ENCODE assay signal across 8 mouse cellular contexts in genomic region chr17:14203121-14203941, GRCm38 (mm10). TPM values are rescaled to one million over a fixed set of nuclear protein-coding genes. Genes with fewer than 3 reads are reported as not detected.
A peak's percentile ranks its signal among the peaks of the same experiment; 100 is the strongest.
DNase-seq lines count a peak whose midpoint lies in the region; ATAC-seq and TF ChIP-seq lines count a peak whose summit lies in the region.

No protein-coding gene starts in this region.

- DNase-seq in adrenal gland, postnatal 10 days = peak; percentile 42
- DNase-seq in adrenal gland, adult 8-10 months = no peak
- DNase-seq in embryo, embryonic 10 days (ENCODE audit: low spot score) = peak; percentile 68
- DNase-seq in heart, embryonic 10.5 days (ENCODE audit: low spot score) = peak; percentile 84
- peak; percentile 64 for DNase-seq in liver
- DNase-seq in midbrain, postnatal 0 days (ENCODE audit: low spot score) = peak; percentile 52
- peak; percentile 60 for DNase-seq in urinary bladder, postnatal 14 days (ENCODE audit: low spot score)

- TF ChIP-seq CTCF in midbrain, postnatal 0 days (IDR thresholded peaks at IDR 0.05) = no peak

- H3K4me1 ChIP-seq in heart, embryonic 10.5 days = peaks cover 33% of the 10 kb centered on the region
- peaks cover 24% of the 10 kb centered on the region for H3K4me1 ChIP-seq in kidney, embryonic 14.5 days (ENCODE audit: control insufficient read depth, insufficient read depth, low read length)
- H3K4me1 ChIP-seq in midbrain, postnatal 0 days (ENCODE audit: insufficient read depth, low read length) = no peaks in the 10 kb centered on the region; the same call in 1 of the 2 replicates

- H3K9ac ChIP-seq in kidney, embryonic 14.5 days (ENCODE audit: low read depth, low read length) = peak overlapping the region; percentile 85
- peak overlapping the region; percentile 83 for H3K9ac ChIP-seq in midbrain, postnatal 0 days (replicated peaks; ENCODE audit: low read length, poor library complexity, severe bottlenecking)

- H3K9me3 ChIP-seq in heart, embryonic 10.5 days = no peaks in the 10 kb centered on the region
- no peaks in the 10 kb centered on the region for H3K9me3 ChIP-seq in kidney, embryonic 14.5 days (ENCODE audit: control insufficient read depth, low read length)
- no peaks in the 10 kb centered on the region for H3K9me3 ChIP-seq in midbrain, postnatal 0 days (ENCODE audit: low read length)

- H3K36me3 ChIP-seq in heart, embryonic 10.5 days = no peaks in the 10 kb centered on the region
- peaks cover 5% of the 10 kb centered on the region for H3K36me3 ChIP-seq in kidney, embryonic 14.5 days (ENCODE audit: control insufficient read depth, insufficient read depth, low read length)
- no peaks in the 10 kb centered on the region for H3K36me3 ChIP-seq in midbrain, postnatal 0 days (ENCODE audit: insufficient read depth, low read length)

- peaks cover 77% of the 10 kb centered on the region for H3K27me3 ChIP-seq in heart, embryonic 10.5 days (ENCODE audit: insufficient read depth, poor library complexity, severe bottlenecking)
- peaks cover 34% of the 10 kb centered on the region for H3K27me3 ChIP-seq in kidney, embryonic 14.5 days (ENCODE audit: control insufficient read depth, insufficient read depth, low read length)
- peaks cover 16% of the 10 kb centered on the region for H3K27me3 ChIP-seq in midbrain, postnatal 0 days (ENCODE audit: insufficient read depth, low read length)

- peak overlapping the region; percentile 72 for H3K4me3 ChIP-seq in heart, embryonic 10.5 days
- peak overlapping the region; percentile 74 for H3K4me3 ChIP-seq in kidney, embryonic 14.5 days (ENCODE audit: low read length)
- H3K4me3 ChIP-seq in midbrain, postnatal 0 days (ENCODE audit: low read depth, low read length) = peak overlapping the region; percentile 79

- peak overlapping the region; percentile 83 for H3K4me2 ChIP-seq in kidney, embryonic 14.5 days (replicated peaks; ENCODE audit: low read depth, low read length)
- H3K4me2 ChIP-seq in midbrain, postnatal 0 days (ENCODE audit: low read depth, low read length, poor library complexity, severe bottlenecking) = peak overlapping the region; percentile 93

- ATAC-seq in kidney, embryonic 14.5 days (ENCODE audit: low FRiP score, low TSS enrichment) = peak; percentile 48
- peak; percentile 73 for ATAC-seq in midbrain, postnatal 0 days (ENCODE audit: low FRiP score)

- peak overlapping the region; percentile 81 for H3K27ac ChIP-seq in heart, embryonic 10.5 days
- H3K27ac ChIP-seq in kidney, embryonic 14.5 days (ENCODE audit: low read depth, low read length) = peak overlapping the region; percentile 88
- peak overlapping the region; percentile 63 for H3K27ac ChIP-seq in midbrain, postnatal 0 days (ENCODE audit: low read depth, low read length)

- WGBS in heart, embryonic 10.5 days = under 1% methylated on average over 96 of the region's 97 CpGs
- under 1% methylated on average over 89 of the region's 97 CpGs for WGBS in kidney, embryonic 14.5 days
- WGBS in midbrain, postnatal 0 days = under 1% methylated on average over 97 of the region's 97 CpGs

RNA-seq across cellular contexts. Expression of gene Dact2, which starts 0.8 kb away (rescaled TPM):
- total RNA-seq in adrenal gland, postnatal 10 days (2021) = 1 to 10 TPM; 2.5 to 2.8 TPM
- total RNA-seq in adrenal gland, adult 8-10 months (2022) = 1 to 10 TPM in 2 of 4 experiments, under 1 TPM in 2; 0.59 to 1.4 (median 1.1) TPM
- 0.59 and 1.4 TPM in 2 replicates for polyA plus RNA-seq in heart, embryonic 10.5 days (2016; fragmentation: Nextera tagmentation; extraction: Ambion mirVana)
- polyA plus RNA-seq in kidney, embryonic 14.5 days (2014; fragmentation: Nextera tagmentation; extraction: Ambion mirVana) = 16.4 and 21.0 TPM in 2 replicates
- 19.4 and 19.9 TPM in 2 replicates for total RNA-seq in midbrain, postnatal 0 days (2014; rRNA removed)
- polyA plus RNA-seq in midbrain, postnatal 0 days (2015; fragmentation: Nextera tagmentation; extraction: Ambion mirVana) = 2.8 TPM in 2 replicates
